Mouse (Mus musculus) hindbrain, postnatal 0 days (tissue): Measurements from ENCODE around the gene Tpk1. TPM values are rescaled to one million over a fixed set of nuclear protein-coding genes. Genes with fewer than 3 reads are reported as not detected.
A peak's percentile ranks its signal among the peaks of the same experiment; 100 is the strongest.
"Not testable (repeated sequence)": the region's sequence is repeated elsewhere in the genome, so short reads cannot be mapped to it uniquely, and the experiment has no call there.

ENCODE experiments used
- ATAC-seq: fragments of 200-750 bp; cut with Nextera tagmentation; 2 replicates; pipeline ENCODE4 v1.8.0; 2017; ENCODE audit warnings: mild to moderate bottlenecking, moderate TSS enrichment, moderate library complexity
- DNase-seq: peaks from one replicate; pipeline ENCODE4 v3.0.0-alpha.2; 2015; ENCODE audit warnings: low spot score
- H3K27ac ChIP-seq: fragments of 300-500 bp; sonication (generic); 2 replicates; pipeline ENCODE4 v1.5.1; 2014; ENCODE audit warnings: mild to moderate bottlenecking
- H3K27me3 ChIP-seq: fragments of 300-500 bp; sonication (generic); 2 replicates; pipeline ENCODE4 v1.6.1; 2014; ENCODE audit warnings: low read length, mixed read lengths; ENCODE audit not compliant: insufficient read depth
- H3K36me3 ChIP-seq: fragments of 300-500 bp; sonication (generic); 2 replicates; pipeline ENCODE4 v1.6.1; 2014; ENCODE audit warnings: low read length, mixed read lengths; ENCODE audit not compliant: insufficient read depth
- H3K4me1 ChIP-seq: fragments of 300-500 bp; sonication (generic); 2 replicates; pipeline ENCODE4 v1.6.1; 2014; ENCODE audit warnings: antibody characterized with exemption, low read length, mixed read lengths; ENCODE audit not compliant: insufficient read depth
- H3K4me2 ChIP-seq: fragments of 300-500 bp; sonication (generic); 2 replicates; pipeline ENCODE4 v1.6.1; 2014; ENCODE audit warnings: low read depth, mild to moderate bottlenecking, low read length, moderate library complexity, mixed read lengths
- H3K4me3 ChIP-seq: fragments of 300-500 bp; sonication (generic); 2 replicates; pipeline ENCODE4 v1.5.1; 2014; ENCODE audit warnings: low read length
- H3K9ac ChIP-seq: fragments of 300-500 bp; sonication (generic); replicated peaks from 2 replicates; pipeline ENCODE4 v1.6.1; 2014; ENCODE audit warnings: mild to moderate bottlenecking, low read length, moderate library complexity, mixed read lengths
- H3K9me3 ChIP-seq: fragments of 300-500 bp; sonication (generic); 2 replicates; pipeline ENCODE4 v1.6.1; 2016; ENCODE audit warnings: low read length, mixed read lengths
- CTCF ChIP-seq: IDR thresholded peaks from 2 replicates; pipeline ENCODE4 v1.5.1; 2016; ENCODE audit warnings: antibody characterized with exemption, control low read depth, low read depth
- WGBS: fragments of 180-500 bp; shearing (Covaris S2); extraction: QIAGEN DNeasy Blood & Tissue Kit; methylation state at CpG from one replicate; pipeline ENCODE4 v1.1.7; 2014; 5-methylcytosine and 5-hydroxymethylcytosine counted together
- polyA plus RNA-seq: library from polyadenylated mRNA; unstranded; fragments of >200 nt; fragmentation: Nextera tagmentation; extraction: Ambion mirVana; gene quantifications from 2 replicates; pipeline ENCODE4 v1.2.1, GENCODE M21; 2015
- total RNA-seq: library from RNA; depleted of rRNA; stranded (reverse); fragments of >200 nt; gene quantifications from 2 replicates; pipeline ENCODE4 v1.2.3, GENCODE M21; 2014

The Tpk1 gene
- total and polyA plus RNA-seq, 2 experiments from 2014 or later, result 5.5 to 6.1 TPM

GRCm38 (mm10) chr6:43528996-43529395 is 137.1 kb downstream of the Tpk1 start:
- Histone ChIP-seq H3K9me3 (no peaks in the 10 kb centered on the region), H3K27ac (no peak overlapping the region), H3K4me1 (no peaks in the 10 kb centered on the region), H3K36me3 (no peaks in the 10 kb centered on the region), H3K4me2 (no peak overlapping the region), H3K4me3 (no peak overlapping the region), H3K27me3 (no peaks in the 10 kb centered on the region), H3K9ac (no peak overlapping the region)
- DNase-seq (no peak), ATAC-seq (no peak)
- WGBS, result 83% methylated on average over 3 of the region's 3 CpGs
- no peak for TF ChIP-seq CTCF

GRCm38 (mm10) chr6:43525028-43525427 is 141.1 kb downstream of the Tpk1 start:
- Histone ChIP-seq H3K4me2 (no peak overlapping the region), H3K4me1 (no peaks in the 10 kb centered on the region), H3K9me3 (no peaks in the 10 kb centered on the region), H3K27ac (no peak overlapping the region), H3K9ac (no peak overlapping the region), H3K4me3 (no peak overlapping the region), H3K36me3 (no peaks in the 10 kb centered on the region), H3K27me3 (no peaks in the 10 kb centered on the region)
- WGBS, result 73% methylated on average over 2 of the region's 2 CpGs
- DNase-seq (no peak), ATAC-seq (no peak)
- no peak for TF ChIP-seq CTCF

GRCm38 (mm10) chr6:43522046-43522445 is 144.0 kb downstream of the Tpk1 start:
- Histone ChIP-seq H3K9me3 (no peaks in the 10 kb centered on the region), H3K27me3 (no peaks in the 10 kb centered on the region), H3K4me1 (no peaks in the 10 kb centered on the region), H3K4me3 (no peak overlapping the region), H3K4me2 (no peak overlapping the region), H3K9ac (no peak overlapping the region), H3K36me3 (no peaks in the 10 kb centered on the region), H3K27ac (no peak overlapping the region)
- DNase-seq (peak; percentile 37), ATAC-seq (peak; percentile 45; the same call in 1 of the 2 replicates)
- 38% methylated on average over 1 of the region's 1 CpGs for WGBS
- no peak for TF ChIP-seq CTCF

- Histone ChIP-seq H3K27ac (no peak overlapping the region), H3K4me2 (no peak overlapping the region), H3K36me3 (no peaks in the 10 kb centered on the region), H3K9me3 (no peaks in the 10 kb centered on the region), H3K4me1 (no peaks in the 10 kb centered on the region), H3K9ac (no peak overlapping the region), H3K4me3 (no peak overlapping the region), H3K27me3 (no peaks in the 10 kb centered on the region)
- ATAC-seq, result no peak
- TF ChIP-seq CTCF, result no peak
- no peak for DNase-seq
- WGBS, result 55% methylated on average over 2 of the region's 2 CpGs
Measured at GRCm38 (mm10) chr6:43520218-43520617, 145.9 kb downstream of the Tpk1 start.

GRCm38 (mm10) chr6:43518378-43518777 is 147.7 kb downstream of the Tpk1 start:
- Histone ChIP-seq H3K4me3 (no peak overlapping the region), H3K36me3 (no peaks in the 10 kb centered on the region), H3K4me1 (no peaks in the 10 kb centered on the region), H3K4me2 (no peak overlapping the region), H3K27ac (no peak overlapping the region), H3K9me3 (no peaks in the 10 kb centered on the region), H3K9ac (no peak overlapping the region), H3K27me3 (no peaks in the 10 kb centered on the region)
- no peak for DNase-seq
- TF ChIP-seq CTCF, result no peak
- ATAC-seq, result no peak

GRCm38 (mm10) chr6:43517316-43517655 is 148.8 kb downstream of the Tpk1 start:
- no peaks in the 10 kb centered on the region for H3K9me3 ChIP-seq
- ATAC-seq (no peak), DNase-seq (no peak)
- H3K27ac ChIP-seq, result no peak overlapping the region
- no peak overlapping the region for H3K4me3 ChIP-seq
- H3K4me2 ChIP-seq, result no peak overlapping the region
- TF ChIP-seq CTCF, result no peak
- no peaks in the 10 kb centered on the region for H3K27me3 ChIP-seq
- H3K36me3 ChIP-seq, result no peaks in the 10 kb centered on the region
- H3K4me1 ChIP-seq, result no peaks in the 10 kb centered on the region
- WGBS, result 84% methylated on average over 2 of the region's 2 CpGs
- H3K9ac ChIP-seq, result no peak overlapping the region

- no peak overlapping the region for H3K4me3 ChIP-seq
- H3K36me3 ChIP-seq, result no peaks in the 10 kb centered on the region
- H3K9me3 ChIP-seq, result no peaks in the 10 kb centered on the region
- WGBS, result 93% methylated on average over 2 of the region's 2 CpGs
- ATAC-seq, result no peak
- no peak for TF ChIP-seq CTCF
- DNase-seq, result no peak
- H3K27ac ChIP-seq, result no peak overlapping the region
- no peaks in the 10 kb centered on the region for H3K27me3 ChIP-seq
- no peaks in the 10 kb centered on the region for H3K4me1 ChIP-seq
- no peak overlapping the region for H3K9ac ChIP-seq
- H3K4me2 ChIP-seq, result no peak overlapping the region
Measured at GRCm38 (mm10) chr6:43516593-43517315, 149.3 kb downstream of the Tpk1 start.

GRCm38 (mm10) chr6:43506686-43507385 is 159.2 kb downstream of the Tpk1 start:
- H3K36me3 ChIP-seq, DNase-seq, H3K4me1 ChIP-seq, H3K4me2 ChIP-seq, ATAC-seq, H3K27ac ChIP-seq, H3K9me3 ChIP-seq, H3K4me3 ChIP-seq, H3K9ac ChIP-seq, H3K27me3 ChIP-seq: not testable (repeated sequence)
- 98% methylated on average over 2 of the region's 2 CpGs for WGBS
